Mouse (Mus musculus) stomach, postnatal 0 days (tissue): ENCODE measurements around the gene Ywhae.

Experiments
- CTCF ChIP-seq: IDR thresholded peaks from 2 replicates; pipeline ENCODE4 v1.5.1; 2016; ENCODE audit warnings: antibody characterized with exemption, low read depth, mild to moderate bottlenecking, moderate library complexity
- EP300 ChIP-seq: optimal IDR thresholded peaks from 2 replicates; pipeline ENCODE3; 2016; ENCODE audit warnings: antibody characterized with exemption

GRCm38 (mm10) chr11:75767014-75767413 is 34.3 kb downstream of the Ywhae start:
- TF ChIP-seq CTCF (no peak), EP300 (no peak)
